Mouse (Mus musculus): ENCODE data around the gene Tra2b. TPM values are rescaled to one million over a fixed set of nuclear protein-coding genes. Genes with fewer than 3 reads are reported as not detected.
"Not testable (repeated sequence)": the region's sequence is repeated elsewhere in the genome, so short reads cannot be mapped to it uniquely, and the experiment has no call there.

The Tra2b gene
- total RNA-seq (2021) = 10 to 100 TPM; 30.2 to 32.3 TPM
- long read RNA-seq, experiment 1, transcript Tra2b-204 (9 exons, 3,403 nt) = major isoform, 5 of 13 reads
- long read RNA-seq, experiment 1, partial matches to known transcripts = 4 of 13 reads
- long read RNA-seq, experiment 1, other reads (novel, unspliced or antisense) = 1 of 13 reads
- long read RNA-seq, experiment 2, partial matches to known transcripts = 2 of 6 reads
- long read RNA-seq, experiment 2, other reads (novel, unspliced or antisense) = 1 of 6 reads

DNA sequence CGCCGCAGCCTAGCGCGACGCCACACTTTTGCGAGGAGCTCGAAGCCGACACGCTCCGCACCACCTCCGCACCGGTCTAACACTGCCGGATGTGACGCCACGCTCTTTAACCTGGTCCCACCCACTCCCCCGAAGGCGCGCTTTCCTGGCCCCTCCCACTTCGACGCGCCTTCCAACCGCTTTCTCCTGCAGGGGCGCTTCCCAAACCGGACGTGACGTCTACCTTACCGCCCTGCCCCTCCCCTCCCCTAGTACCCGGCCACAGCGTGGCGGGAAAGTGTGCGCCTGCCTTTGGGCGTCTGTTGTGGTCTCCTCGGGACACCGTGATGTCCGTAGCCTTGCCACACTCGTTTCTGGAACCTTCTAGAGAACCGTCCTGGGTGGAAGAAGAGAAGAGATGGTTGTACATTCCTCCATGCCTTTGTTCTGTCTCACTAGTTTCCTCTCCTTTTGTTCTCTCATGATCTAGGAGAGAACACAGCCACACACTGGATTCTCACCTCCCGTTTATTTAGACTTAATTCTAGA, at the start of gene Tra2b:
Tra2b (minus strand) TSS at position 157 of the 528 bp plus-strand sequence.
- DNase-seq (ENCODE audit: low spot score) = peak; percentile 97

GRCm38 (mm10) chr16:22310649-22311048, 44.8 kb upstream of the Tra2b start:
- peak; percentile 11 for DNase-seq (ENCODE audit: low spot score)

DNA sequence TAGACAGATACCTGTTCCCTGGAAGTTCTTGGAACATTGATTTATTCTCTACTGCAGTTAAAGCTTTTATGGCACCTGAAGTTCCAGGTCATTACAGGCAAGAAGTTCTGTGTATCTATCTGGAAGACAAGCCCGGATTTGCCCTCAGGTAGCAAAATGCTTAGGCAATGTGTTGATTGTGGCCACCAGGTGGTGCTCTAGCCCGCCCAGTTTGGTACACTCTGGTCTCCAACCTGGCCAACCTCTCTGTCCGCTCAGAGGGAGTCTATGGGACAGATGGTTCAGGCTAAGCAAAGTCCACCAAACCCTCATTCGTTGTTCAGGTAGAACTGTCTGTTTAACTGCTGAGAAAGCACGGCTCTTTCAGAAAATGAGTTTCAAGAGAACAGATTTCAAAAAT, 36.8 kb upstream of the Tra2b start:
- peak; percentile 67 for DNase-seq (ENCODE audit: low spot score)

DNA sequence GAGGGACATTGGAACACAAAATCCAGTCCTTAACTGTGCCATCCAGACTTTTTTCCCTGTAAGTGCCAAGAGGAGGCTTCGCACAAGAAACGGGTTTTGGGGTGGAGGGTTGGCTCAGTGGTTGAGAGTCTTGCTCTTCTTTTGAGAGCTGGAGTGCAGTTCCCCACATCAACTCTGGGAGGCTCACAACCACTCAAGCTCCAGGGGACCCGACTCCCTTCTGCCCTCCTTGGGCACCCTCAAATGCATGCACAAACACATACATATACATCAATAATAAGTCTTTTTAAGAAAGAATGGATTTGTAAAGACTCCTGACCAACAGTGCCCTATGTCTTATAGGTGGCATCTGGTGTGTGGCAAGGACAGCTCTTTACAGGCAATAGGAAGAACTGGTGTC, 35.6 kb upstream of the Tra2b start:
- no peak for DNase-seq (ENCODE audit: low spot score)

GRCm38 (mm10) chr16:22296901-22297300, 31.1 kb upstream of the Tra2b start:
- DNase-seq (ENCODE audit: low spot score) = no peak

DNA sequence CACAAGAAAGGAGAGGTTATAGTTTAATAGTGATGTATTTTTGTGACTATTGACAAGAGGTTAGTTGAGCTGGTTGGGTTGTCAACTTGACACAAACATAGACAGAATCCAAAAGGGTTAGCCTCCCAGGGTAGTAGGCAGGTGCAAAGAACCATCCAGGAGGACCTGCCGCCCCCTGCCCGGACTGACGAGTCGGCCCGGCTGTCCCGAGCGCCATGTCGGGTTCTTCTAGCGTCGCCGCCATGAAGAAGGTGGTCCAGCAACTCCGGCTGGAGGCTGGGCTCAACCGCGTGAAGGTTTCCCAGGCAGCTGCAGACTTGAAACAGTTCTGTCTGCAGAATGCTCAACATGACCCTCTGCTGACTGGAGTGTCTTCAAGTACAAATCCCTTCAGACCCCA, 29.0 kb upstream of the Tra2b start:
- not testable (repeated sequence) for DNase-seq (ENCODE audit: low spot score)

DNA sequence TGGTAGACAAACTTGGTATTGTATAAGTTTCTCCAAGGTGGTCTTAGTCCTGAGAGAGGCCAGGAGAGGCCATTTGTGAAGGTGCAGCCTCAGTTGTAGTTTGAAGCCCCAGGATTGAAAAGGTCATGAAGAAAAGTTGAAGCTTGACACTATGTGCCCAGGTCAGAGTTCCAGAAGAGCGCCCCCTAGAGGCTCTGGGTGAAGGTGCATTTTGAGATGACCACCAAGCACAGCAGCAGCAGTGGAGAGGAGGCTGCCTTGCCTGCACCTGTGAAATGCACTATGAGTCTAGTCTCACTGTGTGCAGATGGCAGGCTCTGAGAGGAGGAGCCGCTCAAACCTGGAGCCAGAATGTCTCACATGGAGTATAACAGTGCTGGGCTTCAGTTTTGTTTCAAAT, 27.8 kb upstream of the Tra2b start:
- no peak for DNase-seq (ENCODE audit: low spot score)

- no peak for DNase-seq (ENCODE audit: low spot score)
These were observed 26.6 kb upstream of the Tra2b start for GRCm38 (mm10) chr16:22292394-22292793.

GRCm38 (mm10) chr16:22289643-22290042, 23.8 kb upstream of the Tra2b start:
- DNase-seq (ENCODE audit: low spot score) = no peak

DNA sequence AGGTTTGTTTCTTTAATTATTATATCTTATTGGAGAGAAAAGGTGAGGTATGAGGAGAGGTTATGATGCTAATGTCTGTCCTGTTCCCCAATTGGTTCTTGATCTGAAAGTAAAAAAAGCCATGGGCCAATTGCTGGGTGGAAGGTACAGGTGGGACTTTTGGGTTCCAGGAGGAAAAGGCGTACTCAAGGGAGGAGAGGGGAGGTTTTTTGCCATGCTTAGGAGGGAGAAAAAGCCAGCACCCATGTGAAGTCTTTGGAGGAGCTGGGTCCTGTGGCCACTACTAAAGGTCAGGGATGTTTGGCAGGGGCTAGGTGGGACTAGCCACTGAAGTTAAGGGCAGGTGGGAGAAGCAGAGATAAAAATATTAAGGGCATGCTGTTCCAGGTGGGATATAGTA, 21.2 kb upstream of the Tra2b start:
- DNase-seq (ENCODE audit: low spot score) = no peak

DNA sequence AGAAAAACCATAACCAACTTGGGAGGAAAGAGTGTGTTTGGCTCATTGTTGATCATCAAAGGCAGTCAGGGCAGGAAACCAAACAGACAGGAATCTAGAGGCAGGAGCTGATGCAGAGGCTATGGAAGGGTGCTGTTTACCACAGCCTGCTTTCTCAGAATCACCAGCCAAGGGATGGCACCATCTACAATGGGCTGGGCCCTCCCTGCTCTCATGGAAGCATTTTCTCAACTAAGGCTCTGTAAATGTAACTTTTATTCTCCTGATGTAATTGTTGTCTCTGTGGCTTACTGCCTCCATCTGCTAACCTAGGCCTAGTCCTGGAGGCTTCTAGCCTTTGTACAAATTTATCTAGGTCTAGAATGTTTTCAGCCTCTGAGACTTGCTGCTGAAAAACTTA, 10.7 kb upstream of the Tra2b start:
- DNase-seq (ENCODE audit: low spot score) = no peak

- DNase-seq (ENCODE audit: low spot score) = no peak
These were observed 9.3 kb upstream of the Tra2b start for GRCm38 (mm10) chr16:22275142-22275541.

DNA sequence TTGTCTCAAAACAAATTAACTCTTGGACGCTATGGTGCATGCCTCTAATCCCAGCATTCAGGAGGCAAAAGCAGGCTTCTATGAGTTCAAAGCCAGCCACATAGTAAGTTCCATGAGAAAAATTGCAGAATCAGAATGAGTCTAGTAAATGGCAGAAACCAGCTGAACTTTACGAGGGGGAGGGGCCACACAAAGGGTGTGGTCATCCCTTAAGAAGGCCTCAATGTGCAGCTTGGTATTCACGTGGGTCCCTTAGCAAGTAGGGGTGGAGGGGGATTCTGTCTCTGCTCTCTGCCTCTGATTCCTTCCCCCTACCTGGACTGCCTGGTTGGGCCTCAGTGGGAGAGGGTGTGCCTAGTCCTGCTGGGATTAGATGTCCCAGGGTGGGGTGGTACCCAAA, 4.7 kb upstream of the Tra2b start:
- DNase-seq (ENCODE audit: low spot score) = no peak

GRCm38 (mm10) chr16:22266384-22266783, 579 bp upstream of the Tra2b start:
- no peak for DNase-seq (ENCODE audit: low spot score)

DNA sequence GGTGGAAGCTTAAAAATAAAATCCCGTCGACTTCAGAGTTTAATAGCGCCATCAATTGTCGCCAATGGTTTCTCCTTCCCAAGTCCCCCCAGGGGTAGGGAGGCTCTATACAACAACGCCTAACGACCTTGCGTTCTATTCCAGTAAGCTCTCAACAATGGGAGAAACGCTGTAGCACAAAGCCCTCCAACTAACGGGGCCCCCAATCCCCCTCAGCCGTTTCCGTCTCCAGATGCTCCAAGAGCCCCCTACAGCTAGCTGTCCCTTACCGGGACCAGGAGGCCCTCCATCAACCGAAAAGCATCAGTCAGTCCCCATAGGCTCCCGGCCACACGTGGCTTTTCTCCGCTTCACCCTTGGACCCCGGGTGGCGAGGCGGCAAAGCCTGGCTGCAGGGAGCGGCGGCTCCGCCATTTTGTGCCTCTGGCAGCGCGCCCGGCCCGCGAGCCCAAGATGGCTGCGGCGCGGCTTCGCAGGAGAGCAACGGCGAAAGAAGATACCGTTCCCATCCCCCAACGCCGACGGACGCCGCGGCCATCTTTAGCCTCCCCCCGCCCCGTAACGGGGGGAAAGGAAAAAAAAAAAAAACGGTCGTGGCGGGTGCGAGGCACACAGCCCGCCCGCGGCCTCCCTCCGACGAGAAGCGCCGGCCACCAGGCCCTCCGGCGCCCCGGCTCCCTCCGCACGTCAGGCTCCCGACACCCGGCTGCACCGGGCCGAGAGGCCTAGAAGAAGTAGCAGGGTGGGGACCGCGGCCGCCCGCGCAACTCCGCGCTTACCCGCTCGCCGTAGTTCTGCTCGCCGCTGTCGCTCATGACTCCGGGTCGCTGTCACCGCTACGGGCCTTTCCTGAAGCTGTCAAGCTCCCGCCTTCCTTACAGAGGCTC, 600 bp downstream of the Tra2b start:
- peak; percentile 86 for DNase-seq (ENCODE audit: low spot score)

DNA sequence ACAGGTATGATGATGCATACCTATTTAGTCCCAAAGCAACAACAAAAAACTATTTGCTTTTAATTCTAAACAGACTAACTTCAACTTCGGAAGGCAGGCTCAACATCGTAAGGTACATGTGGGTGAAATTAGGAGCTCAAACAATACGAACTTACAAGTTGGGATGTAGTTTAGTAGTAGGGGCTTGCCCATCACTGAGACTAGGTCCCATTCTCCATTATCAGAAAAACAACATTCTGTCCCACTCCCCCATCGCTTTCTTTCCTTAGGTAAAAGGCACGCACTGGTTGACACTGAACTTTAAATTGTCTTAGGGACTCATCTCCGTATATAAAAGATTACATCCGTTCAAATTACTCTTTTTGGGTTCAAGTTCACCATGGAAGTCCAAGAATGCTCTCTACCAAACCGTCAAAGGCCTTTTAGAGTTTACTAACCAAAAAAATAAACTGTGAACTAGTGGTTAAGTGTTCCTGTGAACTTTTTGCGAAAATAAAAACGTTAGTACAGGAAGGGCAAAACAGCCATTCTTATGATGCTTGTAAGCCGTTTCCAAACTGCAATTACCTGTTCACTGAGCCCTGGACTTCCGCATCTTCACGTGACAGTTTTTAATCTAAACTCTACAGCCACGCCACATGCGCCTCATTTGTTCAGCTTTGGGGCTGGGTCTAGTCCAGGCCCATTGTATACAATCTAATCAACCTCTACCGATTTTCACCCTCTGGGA, 1.4 kb downstream of the Tra2b start:
- DNase-seq (ENCODE audit: low spot score) = no peak

- DNase-seq (ENCODE audit: low spot score) = no peak
These were observed 2.7 kb downstream of the Tra2b start for GRCm38 (mm10) chr16:22263124-22263523.

GRCm38 (mm10) chr16:22261563-22261962, 4.2 kb downstream of the Tra2b start:
- DNase-seq (ENCODE audit: low spot score) = no peak

DNA sequence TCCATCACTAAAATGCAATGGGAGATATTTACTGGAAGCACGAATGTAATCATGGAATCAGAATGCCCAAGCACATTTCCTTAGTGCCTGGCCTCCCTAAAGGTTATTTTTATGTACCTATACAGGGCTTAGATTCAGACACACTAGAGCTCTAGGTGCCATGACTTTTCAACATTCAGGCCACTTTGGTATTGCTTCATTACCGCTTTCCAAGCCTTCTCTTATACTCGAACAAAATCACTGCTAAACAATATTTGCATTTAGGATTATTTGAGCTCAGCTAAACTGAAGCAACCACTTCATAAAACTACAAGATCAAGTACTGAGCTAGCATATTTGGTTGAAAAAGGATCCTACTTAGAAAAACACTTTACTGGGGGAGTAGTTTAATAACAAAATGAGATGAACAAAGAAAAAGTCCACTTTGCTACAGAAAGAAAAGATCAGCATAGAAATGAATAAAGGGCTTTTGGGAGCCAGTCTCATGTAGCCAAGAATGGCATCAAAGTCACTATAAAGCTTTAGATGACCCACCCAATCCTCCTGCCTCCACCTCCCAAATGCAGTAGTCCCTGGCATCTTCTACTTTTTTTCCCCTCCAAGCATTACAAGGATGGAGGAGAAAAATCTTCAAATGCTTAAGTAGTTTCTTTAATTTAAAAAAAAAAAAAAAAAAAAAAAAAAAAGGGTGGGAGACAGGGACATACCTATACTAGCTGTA, 5.2 kb downstream of the Tra2b start:
- DNase-seq (ENCODE audit: low spot score) = no peak

GRCm38 (mm10) chr16:22252255-22252654, 13.6 kb downstream of the Tra2b start:
- DNase-seq (ENCODE audit: low spot score) = not testable (repeated sequence)

DNA sequence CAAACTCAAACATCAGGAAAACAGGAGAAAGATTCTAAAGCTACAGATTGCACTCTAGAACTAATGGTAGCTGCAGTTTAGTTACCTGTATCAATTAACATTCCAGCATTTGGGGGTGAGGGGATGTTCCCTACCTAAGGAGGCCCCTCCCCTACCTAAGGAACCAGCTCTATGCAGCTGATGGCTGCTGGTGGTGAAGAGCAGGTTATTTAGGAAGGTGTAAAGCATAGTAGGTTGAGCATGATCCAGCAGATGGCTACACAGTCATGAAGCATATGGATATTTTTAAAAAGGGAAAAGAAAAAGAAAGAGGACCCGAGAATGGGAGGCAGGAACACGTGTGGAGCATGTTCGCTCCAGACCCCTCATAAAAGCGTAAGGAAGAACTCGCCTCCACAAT, 15.5 kb downstream of the Tra2b start:
- no peak for DNase-seq (ENCODE audit: low spot score)
